Mouse (Mus musculus) adipose tissue, adult 10 weeks (tissue): Measurements from ENCODE around the gene Foxi3. TPM values are rescaled to one million over a fixed set of nuclear protein-coding genes. Genes with fewer than 3 reads are reported as not detected.

ENCODE experiments used
- polyA plus RNA-seq: library from polyadenylated mRNA; stranded (reverse); fragments of 350-450 nt; fragmentation: Illumina TruSeq; extraction: RNeasy Lipid Tissue Mini Kit (QIAGEN cat#74804); gene quantifications from one replicate; pipeline ENCODE4 v1.2.3, GENCODE M21; 2014; ENCODE audit warnings: low read depth, low replicate concordance

Gene Foxi3
- polyA plus RNA-seq: not detected

GRCm38 (mm10) chr6:70956285-70956912 is at the start of gene Foxi3:
Gene Foxi3, plus strand, starts transcription at chr6:70956531.

GRCm38 (mm10) chr6:70918827-70919226 is 37.5 kb upstream of the Foxi3 start, which contains the start of gene Tex37:
Gene Tex37, minus strand, starts transcription at chr6:70918927.

Other genes with a start within 250 kb of the Foxi3 start
- 21.8 TPM for gene Rpia, start 164.3 kb upstream of the Foxi3 start, polyA plus RNA-seq
- gene Eif2ak3, start 112.0 kb upstream of the Foxi3 start, polyA plus RNA-seq: 20.4 TPM
- 6.1 TPM for gene Tex37, start 37.6 kb upstream of the Foxi3 start, polyA plus RNA-seq
- gene Thnsl2, start 187.9 kb downstream of the Foxi3 start, polyA plus RNA-seq: 17.3 TPM
- gene Fabp1, start 243.3 kb downstream of the Foxi3 start, polyA plus RNA-seq: not detected